Mouse (Mus musculus) ES-E14 (cell line): ENCODE measurements around the gene Grin2a. TPM values are rescaled to one million over a fixed set of nuclear protein-coding genes. Genes with fewer than 3 reads are reported as not detected.
"Not testable (repeated sequence)": the region's sequence is repeated elsewhere in the genome, so short reads cannot be mapped to it uniquely, and the experiment has no call there.

ENCODE experiments used
- DNase-seq: peaks from one replicate; pipeline ENCODE4 v3.0.0-alpha.2; 2013; ENCODE audit warnings: low read depth, low spot score
- H3K27ac ChIP-seq: 2 replicates; pipeline ENCODE4 v1.5.1; 2012; ENCODE audit warnings: low read depth, mild to moderate bottlenecking, low read length, moderate library complexity, mixed read lengths; ENCODE audit not compliant: poor library complexity, insufficient read depth, severe bottlenecking
- H3K36me3 ChIP-seq: 2 replicates; pipeline ENCODE4 v1.6.1; 2012; ENCODE audit warnings: mild to moderate bottlenecking, low read length, moderate library complexity, mixed read lengths; ENCODE audit not compliant: control insufficient read depth, poor library complexity, insufficient read depth, severe bottlenecking
- H3K4me1 ChIP-seq, 2 experiments: fragments of 150-350 bp in 1 of 2; sonication (generic) in 1 of 2; 2 replicates each; pipeline ENCODE4 v1.6.1; 2012; ENCODE audit warnings: low read length in 2 of 2, mild to moderate bottlenecking in 1 of 2, mixed read lengths in 1 of 2; ENCODE audit not compliant: control insufficient read depth in 2 of 2, insufficient read depth in 2 of 2, poor library complexity in 1 of 2
- H3K4me3 ChIP-seq, 2 experiments: fragments of 150-350 bp in 1 of 2; sonication (generic) in 1 of 2; 2 replicates each; pipeline ENCODE4 v1.5.1; 2012; ENCODE audit warnings: low read length in 2 of 2, low read depth in 1 of 2, mild to moderate bottlenecking in 1 of 2, mixed read lengths in 1 of 2; ENCODE audit not compliant: insufficient read depth in 1 of 2, poor library complexity in 1 of 2, severe bottlenecking in 1 of 2
- H3K9ac ChIP-seq: 2 replicates; pipeline ENCODE4 v1.6.1; 2012; ENCODE audit warnings: low read depth, mild to moderate bottlenecking, low read length, mixed read lengths; ENCODE audit not compliant: poor library complexity, insufficient read depth, severe bottlenecking
- H3K9me3 ChIP-seq: fragments of 150-350 bp; sonication (generic); 2 replicates; pipeline ENCODE4 v1.6.1; 2012; ENCODE audit warnings: low read depth, mild to moderate bottlenecking, low read length; ENCODE audit not compliant: control insufficient read depth, insufficient read depth
- CHD2 ChIP-seq: IDR thresholded peaks from 2 replicates; pipeline ENCODE4 v1.6.1; 2014; ENCODE audit warnings: mild to moderate bottlenecking, low read depth, low read length, inconsistent platforms
- HCFC1 ChIP-seq: IDR thresholded peaks from 2 replicates; pipeline ENCODE4 v1.6.1; 2012; ENCODE audit warnings: low read length, inconsistent platforms, borderline replicate concordance; ENCODE audit not compliant: insufficient read depth
- MAFK ChIP-seq: IDR thresholded peaks from 2 replicates; pipeline ENCODE4 v1.6.1; 2014; ENCODE audit warnings: mild to moderate bottlenecking, low read depth, low read length, inconsistent platforms; ENCODE audit not compliant: insufficient read depth
- ZC3H11A ChIP-seq: IDR thresholded peaks from 2 replicates; pipeline ENCODE4 v1.6.1; 2012; ENCODE audit warnings: low read depth, mild to moderate bottlenecking, inconsistent platforms, low read length, borderline replicate concordance
- ZNF384 ChIP-seq: IDR thresholded peaks from 2 replicates; pipeline ENCODE4 v1.6.1; 2012; ENCODE audit warnings: low read depth, low read length, inconsistent platforms
- in situ Hi-C, 2 experiments: fragments of 600-800 bp; cut with MboI; formaldehyde crosslinking; loops; one replicate each; pipeline ENCODE4 v1.15.1; 2025; ENCODE audit warnings: low sequenced_read_pairs in 2 of 2, inconsistent platforms in 1 of 2; ENCODE audit not compliant: unreplicated experiment in 2 of 2
- total RNA-seq: library from RNA; depleted of rRNA; stranded (reverse); fragments of 300-350 nt; gene quantifications from 2 replicates; pipeline ENCODE4 v1.2.3, GENCODE M21; 2012

Grin2a gene
- total RNA-seq, 1 experiment = 0.62 TPM

DNA sequence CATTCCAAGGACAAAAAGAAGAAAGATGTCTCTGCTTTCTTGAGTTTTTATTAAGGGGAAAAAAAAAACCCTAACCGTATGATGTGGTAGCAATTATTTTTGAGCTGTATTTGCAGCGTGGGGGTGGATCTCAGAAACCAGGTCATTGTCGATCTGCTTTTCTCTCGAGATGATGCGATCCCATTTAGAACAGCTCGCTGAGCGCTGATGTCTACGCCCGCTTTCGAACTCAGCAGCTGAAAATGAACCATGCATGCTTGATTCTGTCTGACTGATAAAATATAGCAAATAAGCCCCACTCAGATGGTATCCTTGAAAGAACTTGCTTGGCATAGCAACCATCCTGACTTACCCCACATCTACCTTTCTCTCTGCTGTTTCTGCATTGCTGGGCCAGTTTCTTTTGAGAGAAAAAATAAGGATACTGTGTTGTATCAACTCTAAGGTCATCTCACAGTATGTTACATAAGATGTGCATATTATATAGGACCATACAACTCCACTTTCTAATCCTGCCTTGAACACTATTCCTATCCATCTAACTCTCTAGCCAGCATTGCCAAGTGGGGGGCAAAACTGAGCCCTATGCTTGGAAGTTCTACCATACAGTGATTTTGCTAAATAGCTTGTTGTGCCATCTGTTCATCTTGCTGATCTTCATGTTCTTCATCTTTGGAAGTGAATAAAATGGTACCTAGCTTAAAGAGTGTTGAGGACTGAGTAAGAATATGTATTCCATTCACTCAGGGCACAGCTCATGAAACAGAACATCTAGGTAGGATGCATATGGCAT lies 369.5 kb downstream of the Grin2a start:
- H3K4me1 ChIP-seq = no peaks in the 10 kb centered on the region
- in situ Hi-C loops = no loop called here
- no peak overlapping the region for H3K4me3 ChIP-seq
- H3K9ac ChIP-seq = no peak overlapping the region
- H3K27ac ChIP-seq = no peak overlapping the region
- no peaks in the 10 kb centered on the region for H3K36me3 ChIP-seq
- H3K9me3 ChIP-seq = no peaks in the 10 kb centered on the region
- DNase-seq = no peak
- no peak for TF ChIP-seq HCFC1
- TF ChIP-seq ZC3H11A = no peak
- TF ChIP-seq CHD2 = no peak
- TF ChIP-seq ZNF384 = no peak
- TF ChIP-seq MAFK = no peak

DNA sequence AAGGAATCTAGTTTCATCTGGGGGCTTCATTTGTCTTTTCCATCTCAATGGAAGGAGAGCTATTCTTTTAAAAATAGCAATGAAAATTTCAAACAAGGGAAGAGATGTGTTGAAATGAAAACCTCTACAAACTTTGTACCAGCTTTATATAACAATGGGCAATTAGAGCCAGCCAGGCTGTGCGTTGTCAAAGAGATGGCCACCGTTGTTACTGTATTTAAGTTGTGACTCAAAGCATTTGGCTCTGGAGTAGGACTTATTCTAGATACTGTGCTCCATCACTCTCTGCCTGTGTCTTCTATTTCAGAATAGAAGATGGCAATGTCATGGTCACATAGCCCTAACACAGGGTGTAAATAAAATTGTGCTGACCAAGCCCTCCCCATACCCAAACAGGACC lies 371.0 kb downstream of the Grin2a start:
- TF ChIP-seq ZC3H11A = no peak
- TF ChIP-seq HCFC1 = no peak
- TF ChIP-seq MAFK = no peak
- no peak for TF ChIP-seq CHD2
- no peak for TF ChIP-seq ZNF384
- H3K27ac ChIP-seq = no peak overlapping the region
- H3K9me3 ChIP-seq = no peaks in the 10 kb centered on the region
- H3K4me1 ChIP-seq = no peaks in the 10 kb centered on the region
- H3K9ac ChIP-seq = no peak overlapping the region
- no peak for DNase-seq
- H3K4me3 ChIP-seq = no peak overlapping the region
- in situ Hi-C loops = no loop called here
- H3K36me3 ChIP-seq = no peaks in the 10 kb centered on the region

DNA sequence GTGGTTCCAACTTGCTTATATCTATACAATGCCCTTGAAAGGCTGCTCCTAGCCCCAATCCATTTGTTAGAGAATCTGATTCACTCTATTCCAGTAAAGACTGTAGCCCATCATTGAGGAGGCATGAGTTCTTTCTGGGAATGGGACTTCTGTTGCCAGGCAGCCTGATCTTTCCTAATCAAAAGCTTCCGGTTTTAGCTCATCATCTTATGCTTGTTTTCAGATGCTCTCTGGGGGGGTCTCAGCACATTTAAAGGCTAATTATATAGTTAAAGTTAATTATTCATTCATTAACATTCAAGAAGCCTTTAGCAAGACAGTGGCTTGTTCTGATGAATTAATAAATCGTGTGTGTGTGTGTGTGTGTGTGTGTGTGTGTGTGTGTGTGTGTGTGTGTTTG lies 377.2 kb downstream of the Grin2a start:
- H3K36me3 ChIP-seq = no peaks in the 10 kb centered on the region
- in situ Hi-C loops = no loop called here
- H3K4me3 ChIP-seq = no peak overlapping the region
- no peak for TF ChIP-seq CHD2
- no peak for TF ChIP-seq MAFK
- no peak for TF ChIP-seq ZC3H11A
- TF ChIP-seq HCFC1 = no peak
- TF ChIP-seq ZNF384 = no peak
- no peaks in the 10 kb centered on the region for H3K9me3 ChIP-seq
- no peak overlapping the region for H3K9ac ChIP-seq
- no peaks in the 10 kb centered on the region for H3K4me1 ChIP-seq
- no peak overlapping the region for H3K27ac ChIP-seq
- no peak for DNase-seq

- Histone ChIP-seq H3K4me3 (no peak overlapping the region), H3K27ac (no peak overlapping the region), H3K4me1 (no peaks in the 10 kb centered on the region), H3K9ac (no peak overlapping the region), H3K9me3 (no peaks in the 10 kb centered on the region), H3K36me3 (no peaks in the 10 kb centered on the region)
- no peak for DNase-seq
- TF ChIP-seq CHD2 (no peak), ZC3H11A (no peak), ZNF384 (no peak), HCFC1 (no peak), MAFK (no peak)
- in situ Hi-C loops = no loop called here
These were observed 378.1 kb downstream of the Grin2a start for GRCm38 (mm10) chr16:9617215-9617614.

- no peak for DNase-seq
- H3K27ac ChIP-seq = no peak overlapping the region
- no peak overlapping the region for H3K9ac ChIP-seq
- H3K9me3 ChIP-seq = no peaks in the 10 kb centered on the region
- in situ Hi-C loops = no loop called here
- TF ChIP-seq CHD2 = no peak
- no peak for TF ChIP-seq HCFC1
- TF ChIP-seq ZNF384 = no peak
- no peak for TF ChIP-seq ZC3H11A
- no peak for TF ChIP-seq MAFK
- no peak overlapping the region for H3K4me3 ChIP-seq
- no peaks in the 10 kb centered on the region for H3K4me1 ChIP-seq
- no peaks in the 10 kb centered on the region for H3K36me3 ChIP-seq
These were observed 378.6 kb downstream of the Grin2a start for GRCm38 (mm10) chr16:9616807-9617206.

- in situ Hi-C loops, H3K9ac ChIP-seq, DNase-seq: not testable (repeated sequence)
These were observed 382.8 kb downstream of the Grin2a start for GRCm38 (mm10) chr16:9612596-9612995.

More at GRCm38 (mm10) chr16:9612596-9612995, 382.8 kb downstream of the Grin2a start:
- H3K36me3 ChIP-seq, H3K27ac ChIP-seq, H3K4me1 ChIP-seq, H3K4me3 ChIP-seq, H3K9me3 ChIP-seq: not testable (repeated sequence)
